In the genomic region with DNA sequence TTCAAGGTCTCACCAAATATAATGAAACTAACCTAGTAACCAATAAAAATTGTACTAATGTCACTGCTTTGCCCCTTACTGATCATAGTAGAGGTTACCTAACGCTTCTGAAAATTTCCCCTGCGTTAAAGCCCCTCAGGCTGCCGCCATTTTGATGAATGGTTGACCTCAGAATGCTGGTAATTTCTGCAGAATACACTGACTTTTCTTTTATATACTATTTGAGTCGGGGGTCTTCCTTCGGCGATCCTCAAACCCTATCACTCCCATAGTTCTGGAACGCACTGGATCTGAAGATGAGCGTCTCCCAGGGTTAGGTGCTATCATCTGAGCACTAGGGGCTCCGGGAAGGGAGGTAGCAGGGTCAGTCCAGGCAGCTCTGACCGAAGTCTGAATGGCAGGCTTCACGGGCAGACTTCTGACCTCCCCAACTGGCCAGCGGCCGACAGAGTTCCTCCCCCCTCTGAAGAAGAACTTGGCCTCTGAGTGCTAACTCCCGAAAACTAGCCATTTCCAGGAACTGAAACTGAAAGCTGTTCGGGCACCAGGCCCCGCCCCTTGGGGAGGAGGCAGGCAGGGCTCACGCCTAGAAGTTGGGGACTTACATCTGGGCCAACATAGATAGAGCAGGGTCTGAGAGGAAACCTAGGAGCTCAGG, we compare ENCODE assay signal across 1 mouse cellular context.
TF ChIP-seq lines count a peak whose summit lies in the region.

No protein-coding gene starts in this region.

TF ChIP-seq in CH12.LX, 34 proteins besides CTCF, POLR2A, EP300 and RAD21 (continued from another document):
- TF ChIP-seq MYC (IDR thresholded peaks at IDR 0.05; ENCODE audit: low read depth, low read length) (0 out of 2 replicates have a peak, but pooled peaks have one; percentile 27), MXI1 (IDR thresholded peaks at IDR 0.05; ENCODE audit: low read depth, low read length) (peak; percentile 56; the same call in 1 of the 2 replicates), MEF2A (IDR thresholded peaks at IDR 0.05; ENCODE audit: borderline replicate concordance, low read depth, low read length) (peak; percentile 65), TBP (conservative IDR thresholded peaks at IDR 0.05; ENCODE audit: low read depth, low read length) (peak; percentile 61; the same call in 1 of the 2 replicates), CHD1 (IDR thresholded peaks at IDR 0.05; ENCODE audit: low read depth, low read length) (peak; percentile 78; the same call in 1 of the 2 replicates), ELF1 (IDR thresholded peaks at IDR 0.05; ENCODE audit: low read depth, low read length) (peak; percentile 72; the same call in 1 of the 2 replicates), MAZ (IDR thresholded peaks at IDR 0.05; ENCODE audit: low read depth, low read length) (peak; percentile 62; the same call in 1 of the 2 replicates), MAFK (IDR thresholded peaks at IDR 0.05; ENCODE audit: insufficient replicate concordance, low read length) (0 out of 2 replicates have a peak, but pooled peaks have one; percentile 34), SIN3A (IDR thresholded peaks at IDR 0.05; ENCODE audit: low read length) (peak; percentile 72; the same call in 1 of the 2 replicates), KAT2A (IDR thresholded peaks at IDR 0.05; ENCODE audit: insufficient replicate concordance, low read length) (no peak), ZNF384 (IDR thresholded peaks at IDR 0.05; ENCODE audit: low read depth, low read length) (no peak), ZMIZ1 (IDR thresholded peaks at IDR 0.05; ENCODE audit: low read depth, low read length) (no peak; the same call in 1 of the 2 replicates), USF2 (conservative IDR thresholded peaks at IDR 0.05; ENCODE audit: low read depth, low read length) (no peak), JUN (IDR thresholded peaks at IDR 0.05; ENCODE audit: insufficient read depth, low read depth, low read length) (no peak), USF1 (IDR thresholded peaks at IDR 0.05; ENCODE audit: low read depth, low read length) (no peak), ETS1 (conservative IDR thresholded peaks at IDR 0.05; ENCODE audit: low read depth, low read length) (peak; percentile 82), JUND (conservative IDR thresholded peaks at IDR 0.05; ENCODE audit: low read depth, low read length) (no peak), ZKSCAN1 (IDR thresholded peaks at IDR 0.05; ENCODE audit: borderline replicate concordance, low read depth, low read length) (no peak), PAX5 (IDR thresholded peaks at IDR 0.05; ENCODE audit: low read length) (no peak), CHD2 (IDR thresholded peaks at IDR 0.05; ENCODE audit: low read length) (0 out of 2 replicates have a peak, but pooled peaks have one; percentile 33), NRF1 (IDR thresholded peaks at IDR 0.05; ENCODE audit: low read depth, low read length) (no peak), POLR2AphosphoS2 (IDR thresholded peaks at IDR 0.05; ENCODE audit: low read depth, low read length) (0 out of 2 replicates have a peak, but pooled peaks have one; percentile 44), GABPA (IDR thresholded peaks at IDR 0.05; ENCODE audit: insufficient replicate concordance, low read depth, low read length) (no peak)
